Mouse (Mus musculus) right cerebral cortex, postnatal 10 days (tissue): Measurements from ENCODE around the gene Sytl5.

Experiments used
- DNase-seq, 2 experiments: peaks; one replicate each; pipeline ENCODE4 v3.0.0; 2021; ENCODE audit warnings: low spot score in 2 of 2

The Sytl5 gene

DNA sequence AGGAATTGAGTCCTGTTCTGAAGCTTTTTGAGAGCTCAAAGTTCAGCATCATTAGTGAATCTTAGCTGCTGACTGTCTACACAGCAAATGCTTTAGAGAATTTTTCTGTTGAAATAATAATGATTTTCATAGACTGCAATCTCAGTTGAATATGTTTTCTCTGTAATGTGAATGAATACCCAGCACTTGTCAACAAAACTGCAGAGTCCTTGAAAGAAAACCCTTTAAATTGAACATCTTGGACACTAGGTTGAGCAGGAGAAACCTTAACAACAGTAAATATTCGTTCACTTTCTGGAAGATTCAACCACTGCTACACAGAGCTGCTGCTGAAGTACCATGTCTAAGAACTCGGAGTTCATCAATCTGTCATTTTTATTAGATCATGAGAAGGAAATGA is at the start of gene Sytl5:
Gene Sytl5, plus strand, starts transcription at position 301 of the 400 bp plus-strand sequence.
- DNase-seq, result no peak

- no peak for DNase-seq
Measured at GRCm38 (mm10) chrX:9846628-9847027, 38.8 kb upstream of the Sytl5 start, which contains the start of gene Hypm. Gene Hypm (plus strand): TSS chrX:9846928.

- no peak for DNase-seq
Measured at GRCm38 (mm10) chrX:9849403-9849802, 36.0 kb upstream of the Sytl5 start, which contains the start of gene H2al3. Gene H2al3 (plus strand): TSS chrX:9849703.

- DNase-seq, result no peak
Measured at GRCm38 (mm10) chrX:9861859-9862258, 23.6 kb upstream of the Sytl5 start.

DNA sequence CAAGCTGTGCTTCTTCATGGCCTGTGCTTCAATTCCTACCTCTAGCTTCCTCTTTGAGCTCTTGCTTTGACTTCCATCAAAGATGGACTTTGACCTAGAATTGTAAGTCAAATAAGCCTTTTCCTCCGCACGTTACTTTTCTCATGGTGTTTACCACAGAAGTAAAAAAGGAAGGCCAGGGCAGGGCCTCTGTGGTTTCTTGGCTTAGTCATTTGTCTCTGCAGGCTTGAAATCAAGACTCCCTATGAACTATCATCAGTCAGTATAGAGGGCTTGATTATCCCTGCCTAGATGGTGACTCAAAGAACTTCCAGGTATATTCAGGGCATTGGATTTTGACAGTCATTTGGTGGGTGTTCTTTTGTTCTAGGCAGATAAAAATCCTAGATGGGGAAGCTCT is 9.9 kb upstream of the Sytl5 start:
- DNase-seq, result no peak

DNA sequence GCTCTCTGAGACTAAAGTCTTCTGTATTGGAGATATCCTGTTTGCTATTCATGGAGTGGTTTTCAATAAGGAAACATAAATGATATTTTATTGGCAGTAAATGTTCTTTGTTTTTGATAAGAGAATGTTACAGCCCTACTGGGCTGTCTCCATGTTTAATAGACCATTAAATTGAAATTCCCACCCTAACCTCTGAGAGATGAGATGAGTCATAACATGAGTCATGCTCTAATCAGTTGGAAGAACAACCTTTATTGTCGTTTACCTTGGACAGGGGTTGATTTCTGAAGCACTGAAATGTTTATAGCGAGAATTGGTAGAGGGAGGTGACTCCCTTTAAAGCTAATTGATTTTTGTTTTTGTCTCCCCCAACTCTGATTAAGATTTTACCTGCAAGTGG is 24.1 kb downstream of the Sytl5 start:
- no peak for DNase-seq

- DNase-seq, result no peak
Measured at GRCm38 (mm10) chrX:9933839-9934238, 48.4 kb downstream of the Sytl5 start.

DNA sequence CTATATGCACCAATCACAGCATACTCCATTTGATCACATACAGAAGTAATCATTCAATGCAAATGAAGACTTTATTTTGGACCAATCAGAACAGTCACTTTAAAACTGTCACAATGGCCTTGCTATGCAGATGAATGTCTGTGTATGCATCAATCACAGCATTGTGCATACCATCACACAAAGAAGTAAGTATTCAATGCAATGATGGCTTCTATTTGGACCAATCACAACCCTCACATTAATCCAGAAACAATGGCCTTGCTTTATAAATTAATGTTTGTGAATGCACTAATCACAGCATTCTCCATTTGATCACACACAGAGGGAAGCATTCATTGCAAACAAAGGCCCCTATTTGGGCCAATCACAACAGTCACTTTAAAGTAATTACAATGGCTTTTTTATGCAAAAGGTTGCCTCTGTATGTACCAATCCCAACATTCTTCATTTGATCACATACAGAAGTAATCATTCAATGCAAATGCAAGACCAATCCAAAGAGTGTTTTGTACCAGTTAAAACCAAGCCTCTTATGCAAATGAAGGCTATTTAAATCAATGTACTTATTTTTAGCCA is 98.8 kb downstream of the Sytl5 start:
- no peak for DNase-seq

GRCm38 (mm10) chrX:10000718-10001117 is 115.3 kb downstream of the Sytl5 start:
- no peak for DNase-seq

- no peak for DNase-seq
Measured at GRCm38 (mm10) chrX:10005946-10006345, 120.5 kb downstream of the Sytl5 start.

DNA sequence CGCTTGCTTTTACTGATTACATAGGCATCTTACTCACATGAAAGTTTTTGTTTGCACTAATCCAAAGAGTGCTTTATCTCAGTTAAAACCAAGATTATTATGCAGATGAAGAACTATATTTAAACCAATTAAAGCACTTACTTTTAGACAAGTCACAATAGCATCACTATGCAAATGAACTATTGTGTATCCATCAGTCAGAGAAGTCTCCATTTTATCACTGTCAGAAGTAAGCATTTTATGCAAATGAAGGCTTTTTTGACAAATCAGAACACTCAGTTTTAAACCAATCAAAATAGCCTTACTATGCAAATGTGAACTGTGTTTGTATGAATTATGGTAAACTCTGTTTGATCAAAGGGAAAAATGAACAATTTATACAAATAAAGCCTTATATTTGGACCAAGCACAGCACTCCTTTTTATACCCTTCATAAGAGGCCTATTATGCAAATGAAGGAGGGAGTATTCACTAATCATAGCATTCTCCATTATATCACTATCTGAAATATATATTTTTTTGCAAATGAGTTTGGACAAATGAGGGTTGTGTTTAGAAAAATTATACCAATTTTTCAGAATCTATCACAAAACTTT is 122.4 kb downstream of the Sytl5 start:
- no peak for DNase-seq

GRCm38 (mm10) chrX:10010202-10010601 is 124.8 kb downstream of the Sytl5 start:
- no peak for DNase-seq

GRCm38 (mm10) chrX:10034666-10035065 is 149.2 kb downstream of the Sytl5 start:
- DNase-seq, result no peak
